Mouse (Mus musculus) heart, adult 2 months (tissue): Measurements from ENCODE around the gene Adgrv1.

ENCODE experiments used
- EP300 ChIP-seq: fragments of 200-500 bp; IDR thresholded peaks from 2 replicates; pipeline ENCODE4 v1.6.1; 2011; ENCODE audit warnings: low read depth, low read length, control low read depth; ENCODE audit not compliant: insufficient read depth
- POLR2A ChIP-seq: fragments of 200-500 bp; IDR thresholded peaks from 2 replicates; pipeline ENCODE4 v1.6.1; 2011; ENCODE audit warnings: mild to moderate bottlenecking, low read depth, low read length, control low read depth; ENCODE audit not compliant: insufficient read depth

DNA sequence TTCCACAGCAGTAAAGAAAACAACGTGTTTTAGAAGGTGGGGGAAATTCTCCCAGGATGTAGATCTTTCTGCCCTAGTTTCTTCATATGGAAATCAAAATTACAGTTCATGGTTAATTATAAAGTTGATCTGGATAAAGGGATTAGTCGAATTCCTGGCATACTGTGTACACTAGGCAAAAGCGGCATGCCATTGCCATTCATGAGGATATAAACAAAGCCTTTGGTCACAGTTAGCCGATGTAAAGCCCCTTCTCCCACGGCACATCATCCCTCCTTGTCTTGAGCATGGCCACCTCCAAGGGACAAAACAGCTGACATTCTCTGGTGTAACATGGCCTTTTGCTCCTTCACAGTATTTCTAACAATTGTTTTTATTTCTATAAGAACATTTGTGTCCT, 2.4 kb downstream of the Adgrv1 start:
- TF ChIP-seq POLR2A (no peak), EP300 (no peak)
